Mouse (Mus musculus) liver, postnatal 0 days (tissue): ENCODE data around the gene Itgb2l. TPM values are rescaled to one million over a fixed set of nuclear protein-coding genes. Genes with fewer than 3 reads are reported as not detected.

ENCODE experiments used
- ATAC-seq: fragments of 200-750 bp; cut with Nextera tagmentation; 2 replicates; pipeline ENCODE4 v1.8.0; 2017; ENCODE audit warnings: mild to moderate bottlenecking, moderate library complexity
- DNase-seq: peaks from one replicate; pipeline ENCODE4 v3.0.0-alpha.2; 2016
- H3K27ac ChIP-seq: fragments of 300-500 bp; sonication (generic); 2 replicates; pipeline ENCODE4 v1.5.1; 2014; ENCODE audit warnings: antibody characterized with exemption, moderate library complexity, mild to moderate bottlenecking, low read depth
- H3K27me3 ChIP-seq: fragments of 300-500 bp; sonication (generic); 2 replicates; pipeline ENCODE4 v1.6.1; 2014; ENCODE audit warnings: low read length, control low read depth, mixed read lengths; ENCODE audit not compliant: insufficient read depth
- H3K36me3 ChIP-seq: fragments of 300-500 bp; sonication (generic); replicated peaks from 2 replicates; pipeline ENCODE4 v1.6.1; 2014; ENCODE audit warnings: mild to moderate bottlenecking, control low read depth, low read length, moderate library complexity, mixed read lengths; ENCODE audit not compliant: insufficient read depth
- H3K4me1 ChIP-seq: fragments of 300-500 bp; sonication (generic); 2 replicates; pipeline ENCODE4 v1.6.1; 2014; ENCODE audit warnings: antibody characterized with exemption, mild to moderate bottlenecking, control low read depth; ENCODE audit not compliant: insufficient read depth
- H3K4me2 ChIP-seq: fragments of 300-500 bp; sonication (generic); 2 replicates; pipeline ENCODE4 v1.6.1; 2014; ENCODE audit warnings: low read depth, mild to moderate bottlenecking, low read length, moderate library complexity, mixed read lengths
- H3K4me3 ChIP-seq: fragments of 300-500 bp; sonication (generic); 2 replicates; pipeline ENCODE4 v1.5.1; 2014; ENCODE audit warnings: low read depth, low read length
- H3K9ac ChIP-seq: fragments of 300-500 bp; sonication (generic); replicated peaks from 2 replicates; pipeline ENCODE4 v1.6.1; 2014; ENCODE audit warnings: mild to moderate bottlenecking, moderate library complexity
- H3K9me3 ChIP-seq: fragments of 300-500 bp; sonication (generic); 2 replicates; pipeline ENCODE4 v1.6.1; 2016; ENCODE audit warnings: mild to moderate bottlenecking, control low read depth, low read length, mixed read lengths
- CTCF ChIP-seq: sonication (generic); IDR thresholded peaks from 2 replicates; pipeline ENCODE4 v1.5.1; 2016; ENCODE audit warnings: antibody characterized with exemption, low read depth
- EP300 ChIP-seq: IDR thresholded peaks from 2 replicates; pipeline ENCODE4 v1.6.1; 2016; ENCODE audit warnings: antibody characterized with exemption, low read depth, mild to moderate bottlenecking
- WGBS: fragments of 180-500 bp; shearing (Covaris S2); extraction: QIAGEN DNeasy Blood & Tissue Kit; methylation state at CpG from one replicate; pipeline ENCODE4 v1.1.7; 2014; ENCODE audit not compliant: insufficient replicate concordance; 5-methylcytosine and 5-hydroxymethylcytosine counted together
- polyA plus RNA-seq: library from polyadenylated mRNA; unstranded; fragments of >200 nt; fragmentation: Nextera tagmentation; extraction: Ambion mirVana; gene quantifications from 2 replicates; pipeline ENCODE4 v1.2.1, GENCODE M21; 2015

Gene Itgb2l
- polyA plus RNA-seq, 1 experiment from 2014 or later: 10.0 TPM

- ATAC-seq (no peak), DNase-seq (no peak)
- H3K4me1 ChIP-seq: no peaks in the 10 kb centered on the region
- no peak overlapping the region for H3K9ac ChIP-seq
- no peaks in the 10 kb centered on the region for H3K27me3 ChIP-seq
- no peaks in the 10 kb centered on the region for H3K36me3 ChIP-seq
- no peak overlapping the region for H3K4me2 ChIP-seq
- TF ChIP-seq CTCF (no peak), EP300 (no peak)
- H3K27ac ChIP-seq: no peak overlapping the region
- WGBS: 34% methylated on average over 4 of the region's 4 CpGs
- no peak overlapping the region for H3K4me3 ChIP-seq
- no peaks in the 10 kb centered on the region for H3K9me3 ChIP-seq
Measured at GRCm38 (mm10) chr16:96406312-96406711, 37.1 kb downstream of the Itgb2l start.

- H3K9ac ChIP-seq: no peak overlapping the region
- H3K27ac ChIP-seq: no peak overlapping the region
- 80% methylated on average over 6 of the region's 6 CpGs for WGBS
- H3K36me3 ChIP-seq: no peaks in the 10 kb centered on the region
- no peak overlapping the region for H3K4me2 ChIP-seq
- H3K9me3 ChIP-seq: no peaks in the 10 kb centered on the region
- DNase-seq (no peak), ATAC-seq (no peak)
- H3K4me1 ChIP-seq: no peaks in the 10 kb centered on the region
- TF ChIP-seq CTCF (no peak), EP300 (no peak)
- H3K4me3 ChIP-seq: no peak overlapping the region
- no peaks in the 10 kb centered on the region for H3K27me3 ChIP-seq
Measured at GRCm38 (mm10) chr16:96402294-96402693, 41.1 kb downstream of the Itgb2l start.

- Histone ChIP-seq H3K9ac (no peak overlapping the region), H3K36me3 (no peaks in the 10 kb centered on the region), H3K9me3 (no peaks in the 10 kb centered on the region), H3K4me2 (no peak overlapping the region), H3K27ac (no peak overlapping the region), H3K27me3 (no peaks in the 10 kb centered on the region), H3K4me3 (no peak overlapping the region), H3K4me1 (no peaks in the 10 kb centered on the region)
- WGBS: 75% methylated on average over 4 of the region's 4 CpGs
- no peak for DNase-seq
- TF ChIP-seq CTCF: no peak
- TF ChIP-seq EP300: no peak
- no peak for ATAC-seq
Measured at GRCm38 (mm10) chr16:96400046-96400445, 43.4 kb downstream of the Itgb2l start.

GRCm38 (mm10) chr16:96398806-96399205, 44.6 kb downstream of the Itgb2l start:
- H3K9ac ChIP-seq: no peak overlapping the region
- H3K4me2 ChIP-seq: no peak overlapping the region
- H3K9me3 ChIP-seq: no peaks in the 10 kb centered on the region
- H3K4me1 ChIP-seq: no peaks in the 10 kb centered on the region
- TF ChIP-seq EP300: no peak
- no peak overlapping the region for H3K4me3 ChIP-seq
- 82% methylated on average over 3 of the region's 3 CpGs for WGBS
- DNase-seq (no peak), ATAC-seq (no peak)
- H3K36me3 ChIP-seq: no peaks in the 10 kb centered on the region
- no peaks in the 10 kb centered on the region for H3K27me3 ChIP-seq
- H3K27ac ChIP-seq: no peak overlapping the region

- no peak overlapping the region for H3K9ac ChIP-seq
- ATAC-seq (no peak), DNase-seq (no peak)
- WGBS: 64% methylated on average over 9 of the region's 9 CpGs
- no peak overlapping the region for H3K4me2 ChIP-seq
- no peaks in the 10 kb centered on the region for H3K4me1 ChIP-seq
- H3K27me3 ChIP-seq: no peaks in the 10 kb centered on the region
- TF ChIP-seq EP300 (no peak), CTCF (no peak)
- no peaks in the 10 kb centered on the region for H3K9me3 ChIP-seq
- no peak overlapping the region for H3K4me3 ChIP-seq
- no peaks in the 10 kb centered on the region for H3K36me3 ChIP-seq
- H3K27ac ChIP-seq: no peak overlapping the region
Measured at GRCm38 (mm10) chr16:96396013-96396650, 47.3 kb downstream of the Itgb2l start.

GRCm38 (mm10) chr16:96395516-96395915, 47.9 kb downstream of the Itgb2l start:
- 66% methylated on average over 4 of the region's 4 CpGs for WGBS
- TF ChIP-seq CTCF (no peak), EP300 (no peak)
- no peak for ATAC-seq
- H3K4me1 ChIP-seq: no peaks in the 10 kb centered on the region
- no peaks in the 10 kb centered on the region for H3K36me3 ChIP-seq
- DNase-seq: no peak
- H3K4me2 ChIP-seq: no peak overlapping the region
- H3K9ac ChIP-seq: no peak overlapping the region
- no peaks in the 10 kb centered on the region for H3K9me3 ChIP-seq
- H3K27ac ChIP-seq: no peak overlapping the region
- no peaks in the 10 kb centered on the region for H3K27me3 ChIP-seq
- no peak overlapping the region for H3K4me3 ChIP-seq

- ATAC-seq (no peak), DNase-seq (no peak)
- Histone ChIP-seq H3K9ac (no peak overlapping the region), H3K4me3 (no peak overlapping the region), H3K27me3 (no peaks in the 10 kb centered on the region), H3K4me2 (no peak overlapping the region), H3K9me3 (no peaks in the 10 kb centered on the region), H3K4me1 (no peaks in the 10 kb centered on the region), H3K36me3 (no peaks in the 10 kb centered on the region), H3K27ac (no peak overlapping the region)
- TF ChIP-seq CTCF (peak; percentile 33), EP300 (no peak)
Measured at GRCm38 (mm10) chr16:96391070-96391469, 52.3 kb downstream of the Itgb2l start.
